Mouse (Mus musculus): Measurements from ENCODE around the gene Sgip1. TPM values are rescaled to one million over a fixed set of nuclear protein-coding genes. Genes with fewer than 3 reads are reported as not detected.

The Sgip1 gene
- total RNA-seq, 2 experiments from 2014 or later, result 9.2 to 14.2 TPM

DNA sequence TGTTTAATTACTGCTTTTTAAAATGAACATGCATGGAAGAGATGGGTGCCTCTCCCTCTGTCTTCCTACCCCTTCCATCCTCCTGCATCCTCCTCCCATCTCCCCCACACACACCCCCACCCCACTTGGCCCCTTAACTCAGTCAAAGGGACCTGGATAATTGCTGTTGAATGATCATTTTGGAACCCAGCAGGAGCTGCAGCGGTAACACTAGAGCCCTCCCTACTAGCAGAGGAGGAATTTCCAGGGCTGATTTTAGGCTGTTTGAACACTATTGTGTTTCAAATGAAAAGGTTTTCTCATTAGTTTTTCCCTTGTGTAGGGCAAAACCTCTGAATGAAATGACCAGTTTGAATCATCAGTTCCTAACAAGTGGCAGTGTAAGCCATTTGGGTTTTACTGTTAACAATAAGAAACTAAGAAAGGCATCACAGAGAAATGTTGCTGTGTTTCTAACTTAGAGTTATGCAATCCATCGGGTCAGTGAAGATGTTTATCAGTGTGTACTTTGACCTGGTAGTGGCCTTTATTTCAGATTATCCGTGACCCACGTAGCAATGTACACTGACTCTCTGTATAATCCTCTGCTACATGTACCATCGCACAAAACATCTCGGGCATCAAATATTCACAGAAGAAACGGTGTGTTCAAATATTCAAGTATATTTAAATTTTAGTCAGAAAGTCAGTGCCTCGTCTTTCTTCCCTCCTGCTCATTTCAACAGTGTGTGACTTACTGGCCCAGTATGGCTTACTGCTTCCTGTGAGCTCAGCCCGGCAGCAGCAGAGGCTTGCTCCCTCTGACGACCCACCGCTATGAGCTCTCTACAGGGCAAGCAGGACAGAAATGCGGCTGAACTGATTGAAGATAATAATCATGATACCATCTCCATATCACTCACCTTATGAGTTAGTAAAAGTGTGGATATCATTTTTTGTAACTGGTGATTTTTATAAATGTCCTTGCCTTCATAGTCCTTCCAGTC is 235.5 kb downstream of the Sgip1 start:
- no peak for DNase-seq

DNA sequence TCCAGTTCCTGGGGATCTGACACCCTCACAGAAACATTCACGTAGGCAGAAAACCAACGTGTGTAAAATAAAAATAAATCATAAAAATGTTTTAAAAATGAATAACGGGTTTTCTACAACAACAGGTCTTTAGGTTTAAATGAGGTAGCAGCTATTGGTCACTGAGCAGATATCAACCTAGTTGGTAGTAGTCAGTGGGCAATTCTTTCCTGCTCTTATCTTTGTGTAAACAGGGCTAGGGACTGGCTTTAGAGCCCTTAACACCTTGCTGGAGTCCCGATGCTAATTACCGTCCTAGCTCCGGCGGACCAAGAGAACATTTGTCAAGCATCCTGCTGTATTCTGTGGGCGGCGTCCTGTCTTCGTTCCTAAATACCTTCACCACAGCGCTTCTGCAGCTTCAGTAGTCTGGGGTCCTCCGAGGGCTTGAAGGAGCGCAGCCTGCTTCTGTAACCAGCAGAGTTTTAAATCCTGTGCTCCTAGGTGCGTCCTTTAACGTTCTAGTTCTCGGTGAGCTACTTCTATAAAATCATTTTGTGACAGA is 236.8 kb downstream of the Sgip1 start:
- no peak for DNase-seq

DNA sequence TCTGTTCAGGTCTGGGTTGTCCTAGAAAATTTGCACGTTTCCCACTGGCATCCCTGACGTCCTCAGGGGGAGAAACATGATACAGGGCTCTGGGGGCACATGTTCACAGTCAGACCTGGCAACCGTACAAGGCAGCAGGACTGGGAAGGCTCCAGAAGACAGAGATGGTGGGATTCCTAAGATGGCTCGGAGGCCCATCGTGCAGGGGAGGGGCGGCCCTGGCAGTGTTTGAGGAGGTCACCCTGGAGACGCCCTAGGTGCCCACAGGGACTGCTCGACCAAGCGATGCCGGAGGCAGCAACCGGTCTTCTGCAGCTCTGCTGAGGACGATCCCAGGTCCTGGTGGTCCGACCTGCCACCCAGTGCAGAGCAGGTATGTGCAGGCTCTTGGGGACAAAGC is 237.3 kb downstream of the Sgip1 start, which contains the start of gene Tctex1d1:
Tctex1d1 (plus strand) TSS at position 167 of the 400 bp plus-strand sequence.
- peak; percentile 6 for DNase-seq

DNA sequence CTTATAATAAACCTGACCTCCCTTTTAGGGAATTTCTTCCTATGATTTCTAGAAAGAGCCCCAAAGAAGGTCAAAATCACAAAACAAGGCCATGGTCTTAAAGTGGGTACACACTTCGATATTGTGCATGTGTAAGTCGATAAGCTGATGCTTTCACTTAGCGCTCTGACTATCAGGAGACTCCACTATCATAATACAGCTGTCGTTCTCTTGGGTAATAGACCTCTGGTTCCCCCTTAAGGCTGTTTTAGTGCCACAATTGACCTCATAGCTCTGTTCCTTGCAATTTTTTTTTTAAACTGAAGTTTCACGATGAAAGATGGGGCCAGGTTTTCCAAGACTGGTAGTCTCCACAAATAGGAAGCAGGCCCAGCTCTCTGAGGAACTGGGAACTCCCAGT is 238.3 kb downstream of the Sgip1 start:
- DNase-seq, result no peak

DNA sequence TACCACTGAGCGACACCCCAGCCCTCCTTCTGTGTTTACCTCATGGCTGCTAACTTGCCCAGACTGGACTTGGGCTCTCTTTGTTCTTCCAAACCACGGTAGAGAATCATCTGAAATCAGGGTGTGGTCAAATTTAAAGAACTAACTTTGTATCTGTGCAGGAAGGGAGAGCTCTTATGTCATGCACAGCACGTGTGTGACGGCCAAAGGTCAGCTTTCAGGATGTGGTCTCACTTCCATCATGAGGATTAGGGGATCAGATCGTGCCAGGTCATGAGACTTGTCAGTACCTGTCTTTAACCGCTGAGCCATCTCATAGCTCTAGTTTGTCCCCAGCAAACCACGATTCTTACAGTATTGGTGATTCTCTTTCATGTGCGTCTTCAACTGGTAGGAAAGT is 240.6 kb downstream of the Sgip1 start:
- DNase-seq, result no peak

DNA sequence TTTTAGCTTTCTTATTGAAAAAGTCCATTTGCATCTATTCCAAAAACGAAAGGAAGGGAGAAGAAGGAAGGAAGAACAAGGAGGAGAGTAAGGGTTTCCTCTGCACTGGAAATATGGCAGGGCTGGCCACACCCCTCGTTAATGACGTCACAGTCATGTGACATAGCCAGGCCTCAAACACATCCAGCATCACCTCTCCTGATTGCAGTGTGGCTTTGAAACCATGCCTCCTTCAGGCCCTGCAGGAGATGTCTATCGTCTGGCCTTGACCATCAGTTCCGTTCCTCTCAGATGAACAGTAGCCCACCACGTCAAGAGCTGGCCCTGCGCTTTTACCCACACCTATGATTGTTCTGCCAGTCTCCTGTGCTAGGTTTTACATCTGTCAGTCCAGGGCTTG is 245.1 kb downstream of the Sgip1 start:
- DNase-seq, result peak; percentile 6

DNA sequence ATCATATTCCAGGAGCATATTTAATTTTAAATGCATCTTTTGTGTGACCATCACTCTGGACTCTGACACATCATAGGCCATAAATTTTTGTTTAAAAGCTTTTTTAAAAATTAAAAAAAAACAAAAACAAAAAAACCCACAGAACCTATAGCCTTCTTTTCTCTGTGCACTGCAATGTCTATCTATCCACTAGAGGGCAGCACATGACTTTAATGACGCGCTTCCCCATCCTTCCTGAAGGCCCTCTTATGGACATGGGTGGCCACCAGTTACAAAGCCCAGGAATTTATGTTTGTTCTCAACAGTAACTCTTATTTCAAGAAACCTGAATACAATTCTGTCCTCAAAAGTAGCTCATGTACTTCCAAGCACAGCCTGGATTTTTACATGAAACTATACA is 245.8 kb downstream of the Sgip1 start:
- peak; percentile 67 for DNase-seq

DNA sequence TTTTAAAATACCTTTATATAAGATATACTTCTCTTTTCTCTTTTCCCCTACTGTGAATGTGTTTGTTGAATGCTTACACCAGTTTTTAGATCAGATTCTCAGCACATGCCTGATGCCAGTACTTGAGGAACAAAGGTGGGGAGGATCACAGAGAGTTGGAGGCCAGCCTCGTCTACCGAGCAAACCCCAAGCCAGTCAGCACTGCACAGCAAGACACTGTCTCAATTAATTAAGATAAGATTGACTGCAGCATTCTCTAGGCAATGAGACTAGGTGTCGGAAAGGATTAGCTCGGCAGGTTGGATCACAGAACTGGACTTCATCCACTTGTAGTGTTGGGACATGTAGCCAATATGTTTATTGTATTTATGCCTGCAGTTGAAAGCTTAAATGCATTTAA is 246.2 kb downstream of the Sgip1 start:
- DNase-seq, result no peak

DNA sequence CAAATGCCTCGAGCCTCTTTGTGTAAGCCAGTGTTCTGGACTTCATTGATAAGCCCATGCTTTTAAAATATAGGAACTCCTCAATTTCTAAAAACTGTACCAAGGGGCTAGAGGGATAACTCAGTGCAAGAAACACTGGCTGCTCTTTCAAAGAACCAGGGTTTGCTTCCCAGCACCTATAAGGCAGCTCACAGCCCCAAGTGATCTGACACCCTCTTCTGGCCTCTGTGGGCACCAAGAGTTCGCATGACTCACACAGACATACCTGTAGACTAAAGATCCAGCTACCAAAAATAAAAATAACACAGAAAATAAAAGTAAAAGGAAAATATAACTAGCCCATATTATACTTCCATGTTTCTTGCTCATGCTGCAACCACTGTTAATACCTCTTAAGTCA is 246.7 kb downstream of the Sgip1 start:
- no peak for DNase-seq

DNA sequence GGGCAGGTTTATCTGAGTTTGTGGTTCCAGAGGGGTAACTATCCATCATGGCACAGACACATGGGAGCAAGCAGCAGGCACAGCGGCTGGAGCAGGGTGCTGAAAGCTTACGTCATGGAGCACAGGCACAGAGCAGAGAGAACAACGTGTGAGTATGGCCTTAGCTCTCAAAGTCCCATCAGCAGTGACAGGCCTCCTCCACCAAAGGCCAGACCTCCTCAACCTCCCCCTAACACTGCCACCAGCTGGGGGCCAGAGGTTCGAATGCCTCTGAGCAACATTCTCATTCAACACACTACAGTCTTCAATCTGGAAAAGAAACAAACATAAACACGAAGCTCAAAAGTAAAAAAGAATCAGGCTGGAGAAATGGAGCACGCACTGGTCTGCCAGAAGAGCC is 247.4 kb downstream of the Sgip1 start:
- no peak for DNase-seq

DNA sequence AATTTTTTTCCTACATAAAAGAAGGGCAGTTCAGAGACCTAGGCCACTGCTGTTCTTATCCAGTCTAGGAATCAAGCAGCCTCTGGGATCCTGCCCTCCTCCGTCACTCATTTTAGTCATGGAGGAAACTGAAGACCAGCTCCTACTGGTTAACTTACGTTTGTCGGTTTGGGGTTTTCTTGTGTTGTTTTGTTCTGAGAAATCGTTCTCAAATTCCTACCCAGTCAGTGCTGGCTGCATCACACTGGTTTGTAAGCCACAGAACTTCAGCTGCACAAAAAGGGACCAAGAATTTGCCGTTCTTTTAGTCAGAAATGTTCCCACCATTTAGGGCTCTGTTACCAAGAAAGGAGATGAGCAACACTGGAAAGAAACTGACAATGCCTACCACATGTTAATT is 248.3 kb downstream of the Sgip1 start:
- DNase-seq, result no peak

DNA sequence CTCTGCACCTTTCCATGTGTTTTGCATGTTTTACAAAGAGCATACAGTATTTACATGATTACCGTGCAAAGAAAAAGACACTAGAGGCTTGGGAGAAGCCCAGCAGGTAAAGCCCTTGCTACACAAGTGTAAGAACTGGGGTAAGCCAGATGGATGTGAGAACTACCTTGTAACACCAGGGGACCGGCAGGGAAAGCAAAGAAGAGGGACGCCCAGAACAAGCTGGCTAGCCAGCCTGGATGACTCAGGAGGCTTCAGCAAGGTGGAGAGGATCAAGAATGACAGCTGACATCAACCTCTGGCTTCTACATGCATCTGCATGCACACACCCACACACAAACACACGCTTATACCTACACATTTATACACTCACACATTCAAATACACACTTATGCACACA is 248.9 kb downstream of the Sgip1 start:
- DNase-seq, result no peak

DNA sequence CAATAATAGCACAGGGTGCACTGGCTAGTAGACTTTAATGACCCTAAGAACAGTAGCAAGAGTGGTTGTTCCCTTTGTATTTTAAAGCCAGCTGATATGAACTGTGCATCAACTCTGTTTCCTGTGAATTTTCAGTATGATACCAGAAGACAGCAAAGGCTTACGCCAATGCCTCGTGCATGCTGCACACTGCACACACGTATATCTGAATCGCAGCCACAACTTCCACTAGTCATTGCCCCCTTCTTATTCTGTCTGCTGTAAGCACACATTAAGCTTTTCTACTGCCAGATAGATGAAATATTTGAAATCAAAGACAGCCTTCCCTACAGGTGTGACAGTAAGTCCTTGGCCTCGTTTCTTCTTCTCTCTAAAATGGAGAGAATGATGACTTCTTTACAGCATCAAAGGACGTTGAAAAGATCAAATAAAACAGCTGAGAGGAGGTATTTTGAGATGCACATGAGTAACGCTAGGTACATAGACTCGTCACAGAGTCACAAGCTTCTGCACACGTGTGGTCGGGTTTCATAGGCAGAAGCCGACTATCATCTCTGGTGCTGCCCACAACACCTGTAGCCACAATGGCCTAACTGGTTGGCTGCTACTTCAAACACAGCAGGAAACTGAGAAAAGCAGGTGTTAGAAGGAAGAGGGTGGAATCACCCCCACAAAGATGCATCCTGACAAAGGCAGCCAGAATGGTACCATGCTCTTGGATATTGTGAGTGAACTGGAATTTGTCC is 249.7 kb downstream of the Sgip1 start:
- DNase-seq, result no peak

DNA sequence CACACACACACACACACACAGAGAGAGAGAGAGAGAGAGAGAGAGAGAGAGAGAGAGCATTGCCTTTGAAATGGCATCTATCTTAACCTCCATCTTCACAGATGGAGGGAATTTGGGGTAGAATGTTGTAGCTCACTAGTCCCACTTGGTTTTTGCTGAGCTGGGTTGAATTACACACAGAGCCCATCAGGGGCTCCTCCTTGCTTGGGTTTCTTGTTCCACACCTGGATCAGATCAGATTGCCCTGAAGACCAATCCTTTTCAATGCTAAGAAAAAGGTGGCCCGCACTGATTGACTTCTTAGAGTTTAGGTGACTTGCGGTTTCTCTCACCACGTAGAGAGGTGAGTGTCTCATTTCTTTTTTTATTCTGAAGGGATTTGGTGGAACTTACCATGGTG is 250.6 kb downstream of the Sgip1 start:
- DNase-seq, result no peak

DNA sequence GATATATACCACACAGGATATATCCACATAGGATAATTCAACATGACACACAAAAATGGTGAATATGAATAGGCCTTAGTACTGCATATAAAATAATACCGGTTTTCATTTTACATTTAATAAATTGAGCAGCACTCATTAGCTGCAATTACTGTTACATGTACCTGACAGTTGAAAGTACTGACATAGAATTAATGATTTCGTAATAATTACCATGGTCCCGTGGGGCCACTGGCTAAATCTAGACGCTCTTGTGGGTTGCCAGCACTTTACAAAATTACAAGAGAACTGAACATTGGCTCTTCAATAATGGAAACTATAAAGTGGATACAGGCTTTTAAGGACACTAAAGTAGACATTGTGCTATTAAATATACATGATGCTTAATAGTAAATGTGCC is 263.6 kb downstream of the Sgip1 start:
- DNase-seq, result peak; percentile 9

DNA sequence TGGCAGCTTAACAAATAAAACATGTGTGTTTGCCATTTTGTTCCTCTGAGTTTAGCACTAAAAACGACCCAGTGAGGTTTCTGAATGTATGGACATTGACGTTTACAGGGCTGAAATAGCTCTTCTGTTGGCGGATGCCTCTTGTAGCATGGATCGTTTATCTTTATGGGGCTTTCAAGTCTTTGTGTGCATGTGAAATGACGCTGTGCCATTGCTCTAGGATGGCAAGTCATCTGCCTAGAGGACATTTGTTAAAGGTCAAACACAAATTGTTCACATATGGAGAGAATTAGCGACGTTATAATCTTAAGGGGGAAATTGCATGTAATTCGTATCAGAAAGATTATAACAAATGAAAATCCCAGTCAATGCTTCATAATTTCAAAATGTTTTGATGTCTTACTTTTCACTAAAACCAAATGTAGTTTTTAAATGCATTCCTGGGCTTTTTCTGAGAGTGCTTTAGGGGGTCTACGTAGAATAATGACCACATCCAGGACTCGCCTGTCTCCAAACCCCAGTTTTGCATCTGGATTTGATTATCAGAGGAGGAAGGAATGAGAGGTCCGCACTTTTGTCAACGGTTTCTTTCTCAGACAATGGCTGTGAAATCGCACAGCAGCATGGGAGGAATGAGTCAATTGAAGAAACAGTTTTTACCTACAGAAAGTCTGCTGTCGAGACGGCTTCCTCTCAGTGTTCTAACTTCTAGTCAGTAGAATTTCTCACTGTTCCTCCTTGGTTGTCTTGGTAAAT is 264.3 kb downstream of the Sgip1 start:
- no peak for DNase-seq

DNA sequence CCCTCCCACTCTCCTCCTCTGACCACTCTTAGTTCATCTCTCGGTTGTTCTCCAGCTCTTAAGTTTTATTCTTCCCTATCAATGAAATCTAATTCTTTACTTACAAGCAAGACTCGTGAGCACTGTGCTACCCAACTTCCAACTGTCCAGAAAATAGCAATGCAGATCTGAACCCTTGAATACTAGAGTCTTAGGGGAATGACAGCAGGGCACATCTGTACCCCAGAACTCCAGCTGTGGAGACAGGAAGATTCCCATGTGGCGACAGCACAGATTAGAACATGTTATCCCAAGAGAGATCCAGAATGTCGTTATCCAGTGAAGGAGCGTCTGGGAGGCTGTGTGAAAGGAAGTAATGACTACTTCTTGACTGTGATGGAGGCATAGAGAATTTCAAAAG is 265.2 kb downstream of the Sgip1 start:
- no peak for DNase-seq

DNA sequence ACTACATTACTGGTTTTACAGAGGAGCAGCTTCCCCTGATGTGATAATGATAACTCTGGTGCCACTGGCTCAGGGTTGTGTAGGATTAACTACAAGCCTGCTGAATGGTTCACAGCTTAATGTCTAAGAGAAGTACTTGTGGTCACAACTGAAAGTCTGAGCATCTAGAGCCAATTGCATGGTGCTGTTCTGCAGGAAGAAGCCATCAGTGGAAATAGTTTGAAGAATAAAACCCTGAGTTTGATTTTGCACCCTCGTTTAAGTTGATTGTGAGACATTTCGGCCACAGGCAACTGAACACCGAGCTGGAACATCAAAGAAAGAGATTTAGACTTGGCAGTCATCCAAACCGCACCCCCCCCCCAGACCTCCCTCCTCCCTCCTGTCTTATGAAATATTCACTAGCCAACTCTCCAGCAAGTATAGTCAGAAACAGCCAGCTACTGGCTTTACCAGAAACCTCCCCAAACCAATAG is 265.9 kb downstream of the Sgip1 start:
- DNase-seq, result peak; percentile 51

DNA sequence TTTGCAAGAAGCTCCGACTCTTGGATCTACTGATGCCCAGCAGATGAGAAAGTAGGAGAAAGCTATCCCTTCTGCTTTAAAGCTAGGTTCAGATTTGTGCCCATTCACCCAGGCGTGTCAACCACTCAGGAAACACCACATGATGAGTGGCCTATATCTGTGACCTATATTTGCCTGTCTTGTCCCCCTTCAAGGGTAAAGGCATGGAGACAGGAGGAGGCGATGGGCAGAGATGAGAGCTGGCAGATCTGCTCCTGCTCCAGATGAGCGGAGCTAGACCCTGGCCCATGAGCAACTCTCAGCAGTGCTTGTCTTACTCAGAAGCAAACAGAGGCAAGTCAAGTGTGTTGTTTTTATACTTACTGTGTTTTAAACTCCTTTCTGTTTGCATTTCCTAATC is 269.6 kb downstream of the Sgip1 start:
- DNase-seq, result no peak

DNA sequence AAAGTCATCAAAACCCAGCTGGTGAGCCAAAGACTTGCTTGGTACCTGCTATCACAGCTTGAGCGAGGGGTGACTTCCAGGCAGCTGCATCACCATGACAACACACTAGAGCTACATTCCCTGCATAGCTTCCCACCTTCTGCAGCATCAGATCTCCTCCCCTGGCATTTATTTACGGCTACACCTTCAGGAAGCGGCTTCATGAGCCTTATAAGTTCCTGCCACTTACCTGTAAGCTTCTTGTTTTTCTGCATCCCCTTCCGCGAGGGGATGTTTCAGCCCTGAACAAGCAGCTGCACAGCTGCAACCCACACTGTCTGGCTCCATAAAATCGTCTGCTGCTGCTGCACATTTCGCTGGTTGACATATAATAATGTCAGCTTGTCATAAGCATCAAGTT is 270.7 kb downstream of the Sgip1 start:
- no peak for DNase-seq

DNA sequence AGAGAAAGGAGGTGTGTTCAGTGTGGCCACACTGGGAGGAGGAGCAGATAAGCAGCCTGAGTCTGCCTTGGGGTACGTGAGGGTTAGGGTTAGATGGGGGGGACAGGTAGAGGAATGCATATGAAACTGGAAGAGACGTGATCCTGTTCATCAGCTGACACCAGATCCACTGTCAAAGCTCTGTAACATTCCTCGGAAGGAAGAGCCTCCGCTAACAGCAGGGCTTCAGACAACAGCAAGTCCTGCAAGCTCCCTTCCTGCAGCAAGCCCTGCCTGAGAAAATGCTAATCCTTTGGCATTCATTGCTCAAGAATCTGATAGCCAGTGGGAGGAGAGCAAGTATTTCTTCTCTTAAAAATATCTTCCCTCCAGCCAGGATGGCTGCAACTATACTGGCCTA is 272.4 kb downstream of the Sgip1 start:
- no peak for DNase-seq
